Mouse (Mus musculus) C2C12 (cell line): ENCODE measurements around the gene Ptprj.

Experiments
- CTCF ChIP-seq: IDR thresholded peaks from one replicate; pipeline ENCODE4 v1.5.1; 2011; ENCODE audit not compliant: control insufficient read depth, insufficient read depth, insufficient read length
- MYOG ChIP-seq: IDR thresholded peaks from one replicate; pipeline ENCODE4 v1.6.1; 2011; ENCODE audit not compliant: control insufficient read depth, insufficient read length; ENCODE audit errors: extremely low read depth
- USF1 ChIP-seq: IDR thresholded peaks from one replicate; pipeline ENCODE4 v1.6.1; 2011; ENCODE audit warnings: low read depth, mild to moderate bottlenecking, control low read depth, moderate library complexity

- no peak for TF ChIP-seq CTCF
- TF ChIP-seq MYOG: no peak
- TF ChIP-seq USF1: no peak
These were observed 1.3 kb upstream of the Ptprj start for GRCm38 (mm10) chr2:90581796-90582125.
